Mouse (Mus musculus): ENCODE results near the gene Dok5. TPM values are rescaled to one million over a fixed set of nuclear protein-coding genes. Genes with fewer than 3 reads are reported as not detected.

The Dok5 gene
- polyA plus RNA-seq, 1 experiment from 2014 or later, result 61.9 TPM

GRCm38 (mm10) chr2:170739713-170740365, 8.2 kb downstream of the Dok5 start:
- Histone ChIP-seq H3K27ac (replicated peaks) (no peak overlapping the region), H3K36me3 (no peaks in the 10 kb centered on the region), H3K4me2 (no peak overlapping the region), H3K9me3 (no peaks in the 10 kb centered on the region), H3K27me3 (no peaks in the 10 kb centered on the region), H3K9ac (no peak overlapping the region), H3K4me1 (replicated peaks) (peaks cover 17% of the 10 kb centered on the region), H3K4me3 (no peak overlapping the region)
- 58% methylated on average over 8 of the region's 8 CpGs for WGBS
- ATAC-seq (ENCODE audit: low FRiP score, low read depth), result no peak

- WGBS, result 55% methylated on average over 2 of the region's 2 CpGs
- Histone ChIP-seq H3K4me2 (no peak overlapping the region), H3K36me3 (no peaks in the 10 kb centered on the region), H3K4me3 (no peak overlapping the region), H3K9ac (no peak overlapping the region), H3K9me3 (no peaks in the 10 kb centered on the region), H3K4me1 (replicated peaks) (peaks cover 16% of the 10 kb centered on the region), H3K27ac (replicated peaks) (no peak overlapping the region), H3K27me3 (no peaks in the 10 kb centered on the region)
- no peak for ATAC-seq (ENCODE audit: low FRiP score, low read depth)
Observed at GRCm38 (mm10) chr2:170743521-170743920, 11.9 kb downstream of the Dok5 start.

GRCm38 (mm10) chr2:170748901-170749300, 17.3 kb downstream of the Dok5 start:
- peak; percentile 49; the same call in 1 of the 2 replicates for ATAC-seq (ENCODE audit: low FRiP score, low read depth)
- Histone ChIP-seq H3K27ac (replicated peaks) (no peak overlapping the region), H3K4me2 (no peak overlapping the region), H3K9me3 (no peaks in the 10 kb centered on the region), H3K9ac (no peak overlapping the region), H3K36me3 (no peaks in the 10 kb centered on the region), H3K4me1 (replicated peaks) (peaks cover under 1% of the 10 kb centered on the region; the same call in 1 of the 2 replicates), H3K27me3 (no peaks in the 10 kb centered on the region), H3K4me3 (no peak overlapping the region)
- WGBS, result 39% methylated on average over 3 of the region's 3 CpGs

GRCm38 (mm10) chr2:170752191-170752850, 20.7 kb downstream of the Dok5 start:
- no peak overlapping the region for H3K9ac ChIP-seq
- no peaks in the 10 kb centered on the region for H3K36me3 ChIP-seq
- WGBS, result 76% methylated on average over 10 of the region's 10 CpGs
- H3K9me3 ChIP-seq, result no peaks in the 10 kb centered on the region
- ATAC-seq (ENCODE audit: low FRiP score, low read depth), result no peak
- H3K27me3 ChIP-seq, result no peaks in the 10 kb centered on the region
- H3K4me2 ChIP-seq, result no peak overlapping the region
- H3K27ac ChIP-seq (replicated peaks), result no peak overlapping the region
- H3K4me1 ChIP-seq (replicated peaks), result peaks cover 22% of the 10 kb centered on the region
- H3K4me3 ChIP-seq, result no peak overlapping the region

GRCm38 (mm10) chr2:170755817-170756216, 24.2 kb downstream of the Dok5 start:
- no peak overlapping the region for H3K27ac ChIP-seq (replicated peaks)
- 54% methylated on average over 2 of the region's 2 CpGs for WGBS
- H3K4me2 ChIP-seq, result no peak overlapping the region
- H3K27me3 ChIP-seq, result no peaks in the 10 kb centered on the region
- no peaks in the 10 kb centered on the region for H3K36me3 ChIP-seq
- H3K4me1 ChIP-seq (replicated peaks), result peaks cover 45% of the 10 kb centered on the region
- no peak for ATAC-seq (ENCODE audit: low FRiP score, low read depth)
- H3K4me3 ChIP-seq, result no peak overlapping the region
- H3K9ac ChIP-seq, result no peak overlapping the region
- no peaks in the 10 kb centered on the region for H3K9me3 ChIP-seq

- Histone ChIP-seq H3K9me3 (no peaks in the 10 kb centered on the region), H3K4me1 (replicated peaks) (peaks cover 45% of the 10 kb centered on the region), H3K36me3 (no peaks in the 10 kb centered on the region), H3K9ac (no peak overlapping the region), H3K27me3 (no peaks in the 10 kb centered on the region), H3K27ac (replicated peaks) (peak overlapping the region; percentile 70), H3K4me2 (0 out of 2 replicates have a peak overlapping the region, but pooled peaks have one; percentile 14), H3K4me3 (no peak overlapping the region)
- WGBS, result 33% methylated on average over 7 of the region's 7 CpGs
- ATAC-seq (ENCODE audit: low FRiP score, low read depth), result no peak
Observed at GRCm38 (mm10) chr2:170756667-170757066, 25.1 kb downstream of the Dok5 start.

- WGBS, result 26% methylated on average over 14 of the region's 14 CpGs
- no peak overlapping the region for H3K4me3 ChIP-seq
Observed at GRCm38 (mm10) chr2:170757228-170757875, 25.7 kb downstream of the Dok5 start.

GRCm38 (mm10) chr2:170758201-170758600, 26.6 kb downstream of the Dok5 start:
- WGBS, result 57% methylated on average over 5 of the region's 5 CpGs
- H3K27me3 ChIP-seq, result no peaks in the 10 kb centered on the region
- no peaks in the 10 kb centered on the region for H3K36me3 ChIP-seq
- H3K4me1 ChIP-seq (replicated peaks), result peaks cover 45% of the 10 kb centered on the region
- H3K27ac ChIP-seq (replicated peaks), result peak overlapping the region; percentile 70
- H3K4me3 ChIP-seq, result no peak overlapping the region
- H3K9ac ChIP-seq, result no peak overlapping the region
- ATAC-seq (ENCODE audit: low FRiP score, low read depth), result peak; percentile 42
- no peak overlapping the region for H3K4me2 ChIP-seq
- no peaks in the 10 kb centered on the region for H3K9me3 ChIP-seq

More at GRCm38 (mm10) chr2:170757228-170757875, 25.7 kb downstream of the Dok5 start:
- peak; percentile 84 for ATAC-seq (ENCODE audit: low FRiP score, low read depth)
- Histone ChIP-seq H3K36me3 (no peaks in the 10 kb centered on the region), H3K27ac (replicated peaks) (peak overlapping the region; percentile 70), H3K9me3 (no peaks in the 10 kb centered on the region), H3K4me2 (0 out of 2 replicates have a peak overlapping the region, but pooled peaks have one; percentile 14), H3K4me1 (replicated peaks) (peaks cover 45% of the 10 kb centered on the region), H3K9ac (no peak overlapping the region; the same call in 1 of the 2 replicates), H3K27me3 (no peaks in the 10 kb centered on the region)

- no peaks in the 10 kb centered on the region for H3K27me3 ChIP-seq
- peaks cover 8% of the 10 kb centered on the region; the same call in 1 of the 2 replicates for H3K4me1 ChIP-seq (replicated peaks)
- no peak overlapping the region for H3K9ac ChIP-seq
- no peak overlapping the region for H3K4me3 ChIP-seq
- 74% methylated on average over 3 of the region's 3 CpGs for WGBS
- H3K9me3 ChIP-seq, result no peaks in the 10 kb centered on the region
- no peak overlapping the region for H3K27ac ChIP-seq (replicated peaks)
- no peaks in the 10 kb centered on the region for H3K36me3 ChIP-seq
- ATAC-seq (ENCODE audit: low FRiP score, low read depth), result no peak
- H3K4me2 ChIP-seq, result no peak overlapping the region
Observed at GRCm38 (mm10) chr2:170764704-170765103, 33.1 kb downstream of the Dok5 start.

- Histone ChIP-seq H3K4me1 (replicated peaks) (peaks cover 11% of the 10 kb centered on the region), H3K9me3 (no peaks in the 10 kb centered on the region), H3K36me3 (no peaks in the 10 kb centered on the region), H3K27ac (replicated peaks) (0 out of 2 replicates have a peak overlapping the region, but pooled peaks have one; percentile 10), H3K27me3 (no peaks in the 10 kb centered on the region), H3K4me2 (no peak overlapping the region), H3K9ac (no peak overlapping the region), H3K4me3 (no peak overlapping the region)
- ATAC-seq (ENCODE audit: low FRiP score, low read depth), result no peak
- 40% methylated on average over 8 of the region's 8 CpGs for WGBS
Observed at GRCm38 (mm10) chr2:170767243-170767642, 35.6 kb downstream of the Dok5 start.

GRCm38 (mm10) chr2:170768699-170769098, 37.1 kb downstream of the Dok5 start:
- no peak for ATAC-seq (ENCODE audit: low FRiP score, low read depth)
- H3K4me2 ChIP-seq, result no peak overlapping the region
- no peaks in the 10 kb centered on the region for H3K27me3 ChIP-seq
- H3K4me3 ChIP-seq, result no peak overlapping the region
- H3K36me3 ChIP-seq, result no peaks in the 10 kb centered on the region
- no peak overlapping the region for H3K27ac ChIP-seq (replicated peaks)
- no peaks in the 10 kb centered on the region for H3K9me3 ChIP-seq
- H3K4me1 ChIP-seq (replicated peaks), result peaks cover 19% of the 10 kb centered on the region
- no peak overlapping the region for H3K9ac ChIP-seq
- WGBS, result 83% methylated on average over 6 of the region's 6 CpGs

- Histone ChIP-seq H3K36me3 (no peaks in the 10 kb centered on the region), H3K4me3 (no peak overlapping the region), H3K27ac (replicated peaks) (peak overlapping the region; percentile 3; the same call in 1 of the 2 replicates), H3K27me3 (no peaks in the 10 kb centered on the region), H3K4me2 (no peak overlapping the region), H3K9me3 (no peaks in the 10 kb centered on the region), H3K9ac (no peak overlapping the region), H3K4me1 (replicated peaks) (peaks cover 19% of the 10 kb centered on the region)
- 0% methylated on average over 1 of the region's 1 CpGs for WGBS
- ATAC-seq (ENCODE audit: low FRiP score, low read depth), result no peak
Observed at GRCm38 (mm10) chr2:170771555-170771954, 39.9 kb downstream of the Dok5 start.
